Mouse (Mus musculus): ENCODE results near the gene Ipo4.
A peak's percentile ranks its signal among the peaks of the same experiment; 100 is the strongest.

Ipo4 gene

DNA sequence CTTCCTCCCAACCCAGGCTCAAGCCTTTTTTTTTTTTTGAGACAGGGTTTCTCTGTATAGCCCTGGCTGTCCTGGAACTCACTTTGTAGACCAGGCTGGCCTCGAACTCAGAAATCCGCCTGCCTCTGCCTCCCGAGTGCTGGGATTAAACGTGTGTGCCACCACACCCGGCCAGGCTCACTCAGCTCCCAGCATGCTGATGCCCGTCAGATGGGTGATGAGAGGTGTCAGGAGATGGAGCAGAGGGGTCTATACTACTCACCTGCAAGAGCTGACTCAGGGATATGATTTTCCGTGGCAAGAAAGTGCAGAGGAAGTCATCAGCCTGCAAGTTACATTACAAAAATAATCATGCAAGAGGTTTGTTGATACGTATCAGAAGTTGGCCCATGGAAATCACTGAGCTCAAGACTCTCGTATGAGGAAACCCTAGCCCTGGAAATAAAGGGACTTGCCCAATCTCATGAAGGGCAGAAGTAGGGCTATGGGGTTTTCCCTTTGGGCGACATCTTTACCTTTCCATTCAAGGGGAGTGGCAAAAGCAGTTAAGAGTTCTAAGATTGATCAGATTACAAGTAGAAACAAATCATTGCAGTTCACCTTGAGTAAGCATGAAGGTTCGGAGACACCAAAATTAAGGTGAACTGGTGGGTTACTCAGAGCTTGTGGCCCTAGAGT is 45.8 kb downstream of the Ipo4 start:
- no peak for DNase-seq (ENCODE audit: low spot score)

DNA sequence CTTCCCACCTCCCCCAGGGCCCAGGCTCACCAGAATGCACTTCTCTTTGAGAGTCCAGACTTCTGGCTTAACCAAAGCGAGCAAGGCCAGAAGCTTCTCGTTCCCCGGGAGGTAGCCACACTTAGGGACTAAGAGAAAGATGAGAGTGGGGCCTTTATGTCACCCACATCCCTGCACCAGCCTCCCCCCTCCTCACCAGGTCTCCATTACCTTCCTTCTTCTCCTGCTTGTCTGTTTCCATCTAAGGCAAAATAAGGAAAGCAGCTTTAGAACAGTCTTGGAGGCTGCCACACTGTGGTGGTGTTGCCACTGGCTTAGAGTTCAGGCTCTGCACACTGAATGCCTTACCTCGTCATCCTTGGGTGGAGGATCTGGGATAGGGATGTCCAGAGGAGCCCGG is 46.5 kb downstream of the Ipo4 start:
- DNase-seq (ENCODE audit: low spot score): no peak

- DNase-seq (ENCODE audit: low spot score): no peak
Measured at GRCm38 (mm10) chr14:55586149-55586548, 49.6 kb downstream of the Ipo4 start.

GRCm38 (mm10) chr14:55585566-55585960 is 50.2 kb downstream of the Ipo4 start:
- no peak for DNase-seq (ENCODE audit: low spot score)

- peak; percentile 49 for DNase-seq (ENCODE audit: low spot score)
Measured at GRCm38 (mm10) chr14:55584702-55585565, 50.8 kb downstream of the Ipo4 start, which contains the start of gene Emc9. Gene Emc9, minus strand, starts transcription at chr14:55585302.

DNA sequence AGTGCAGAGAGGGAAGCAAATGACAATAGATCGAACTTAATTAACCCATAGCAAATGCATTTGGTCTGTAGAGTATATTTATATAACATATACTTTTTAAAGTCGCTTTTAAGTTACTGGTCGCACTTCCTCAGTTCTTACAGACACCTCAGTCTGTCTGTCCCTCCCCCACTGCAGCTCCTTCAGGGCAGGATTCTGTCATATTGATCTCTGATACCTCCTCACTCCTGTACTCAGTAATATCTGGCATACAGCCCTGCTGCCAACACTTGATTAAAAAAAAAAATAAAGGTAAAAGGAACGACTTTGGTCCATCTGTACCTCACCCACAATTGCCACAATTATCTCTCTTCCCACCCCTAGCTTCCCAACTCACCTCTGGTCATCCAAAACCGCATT is 51.5 kb downstream of the Ipo4 start:
- no peak for DNase-seq (ENCODE audit: low spot score)

GRCm38 (mm10) chr14:55581981-55582681 is 53.6 kb downstream of the Ipo4 start:
- no peak for DNase-seq (ENCODE audit: low spot score)

DNA sequence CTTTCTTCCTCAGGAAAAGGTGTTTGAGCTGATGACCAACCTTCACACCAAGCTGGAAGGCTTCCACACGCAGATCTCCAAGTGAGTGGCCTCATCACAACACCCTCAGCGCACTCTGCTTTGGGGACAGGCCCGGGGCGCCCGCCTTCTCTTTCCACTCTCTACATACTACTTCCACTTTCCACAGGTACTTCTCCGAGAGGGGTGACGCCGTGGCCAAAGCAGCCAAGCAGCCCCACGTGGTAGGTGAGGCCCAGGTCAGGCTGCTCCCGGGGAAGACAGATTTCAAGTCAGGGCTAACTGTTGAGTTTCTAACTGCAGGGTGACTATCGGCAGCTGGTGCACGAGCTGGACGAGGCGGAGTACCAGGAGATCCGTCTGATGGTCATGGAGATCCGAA is 55.0 kb downstream of the Ipo4 start:
- no peak for DNase-seq (ENCODE audit: low spot score)

DNA sequence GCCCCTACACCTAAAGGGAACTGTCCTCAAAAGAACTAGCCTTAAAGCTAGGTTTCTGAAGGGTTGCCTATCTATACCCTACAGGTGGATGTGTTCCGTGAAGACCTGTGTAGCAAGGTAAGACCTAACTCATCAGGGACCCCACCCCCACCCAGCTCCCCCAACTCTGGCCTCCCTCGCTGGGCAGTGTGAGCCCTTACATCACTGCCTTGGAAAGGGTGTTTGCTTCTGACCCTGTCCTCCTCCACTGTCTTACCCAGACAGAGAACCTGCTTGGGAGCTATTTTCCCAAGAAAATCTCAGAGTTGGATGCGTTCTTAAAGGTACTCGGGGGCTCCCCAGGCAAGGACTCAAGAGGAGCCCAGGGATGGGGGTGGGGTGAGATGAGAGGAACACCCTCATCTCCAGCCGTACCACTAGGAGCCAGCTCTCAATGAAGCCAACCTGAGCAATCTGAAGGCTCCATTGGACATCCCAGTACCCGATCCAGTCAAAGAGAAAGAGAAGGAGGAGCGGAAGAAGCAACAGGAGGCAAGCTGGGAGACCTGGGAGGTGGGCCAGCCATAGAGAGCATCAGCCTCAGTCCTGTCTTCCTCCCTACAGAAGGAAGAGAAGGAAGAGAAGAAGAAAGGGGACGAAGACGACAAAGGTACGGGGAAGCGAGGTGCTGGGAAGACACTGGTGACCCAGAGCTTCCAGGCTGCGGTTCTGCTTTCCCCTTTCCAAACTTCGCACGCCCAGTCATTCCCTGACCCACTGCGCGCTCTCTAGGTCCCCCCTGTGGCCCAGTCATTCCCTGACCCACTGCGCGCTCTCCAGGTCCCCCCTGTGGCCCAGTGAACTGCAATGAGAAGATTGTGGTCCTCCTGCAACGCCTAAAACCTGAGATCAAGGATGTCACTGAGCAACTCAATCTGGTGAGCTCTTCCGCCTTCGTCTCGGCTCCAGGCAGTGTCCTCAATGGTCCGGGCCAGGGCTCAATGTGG is 56.0 kb downstream of the Ipo4 start:
- no peak for DNase-seq (ENCODE audit: low spot score)

DNA sequence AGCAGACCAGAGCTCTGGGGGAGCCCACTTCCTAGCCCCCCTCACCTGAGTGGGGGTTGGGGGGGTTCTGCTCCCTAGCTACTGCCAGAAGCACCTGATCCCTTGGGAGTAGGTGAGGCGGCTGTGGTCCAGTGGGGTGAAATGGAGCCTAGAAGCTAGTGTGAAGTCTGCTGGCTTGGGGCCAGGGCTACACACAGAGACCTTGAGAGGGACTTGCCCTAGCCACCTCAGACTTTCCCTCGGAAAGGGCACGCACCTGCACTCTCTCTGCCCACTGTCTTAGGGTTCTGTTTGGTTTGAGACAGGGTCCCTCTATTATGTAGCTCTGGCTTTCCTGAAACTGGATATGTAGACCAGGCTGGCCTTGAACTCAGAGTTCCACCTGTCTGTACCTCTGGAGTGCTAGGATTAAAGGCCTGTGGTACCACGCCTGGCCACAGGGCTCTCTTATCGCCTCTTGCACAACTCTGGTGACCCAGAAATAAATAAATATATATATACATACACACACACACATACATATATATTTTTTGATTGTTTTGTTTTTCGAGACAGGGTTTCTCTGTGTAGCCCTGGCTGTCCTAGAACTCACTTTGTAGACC is 57.0 kb downstream of the Ipo4 start:
- DNase-seq (ENCODE audit: low spot score): peak; percentile 31

DNA sequence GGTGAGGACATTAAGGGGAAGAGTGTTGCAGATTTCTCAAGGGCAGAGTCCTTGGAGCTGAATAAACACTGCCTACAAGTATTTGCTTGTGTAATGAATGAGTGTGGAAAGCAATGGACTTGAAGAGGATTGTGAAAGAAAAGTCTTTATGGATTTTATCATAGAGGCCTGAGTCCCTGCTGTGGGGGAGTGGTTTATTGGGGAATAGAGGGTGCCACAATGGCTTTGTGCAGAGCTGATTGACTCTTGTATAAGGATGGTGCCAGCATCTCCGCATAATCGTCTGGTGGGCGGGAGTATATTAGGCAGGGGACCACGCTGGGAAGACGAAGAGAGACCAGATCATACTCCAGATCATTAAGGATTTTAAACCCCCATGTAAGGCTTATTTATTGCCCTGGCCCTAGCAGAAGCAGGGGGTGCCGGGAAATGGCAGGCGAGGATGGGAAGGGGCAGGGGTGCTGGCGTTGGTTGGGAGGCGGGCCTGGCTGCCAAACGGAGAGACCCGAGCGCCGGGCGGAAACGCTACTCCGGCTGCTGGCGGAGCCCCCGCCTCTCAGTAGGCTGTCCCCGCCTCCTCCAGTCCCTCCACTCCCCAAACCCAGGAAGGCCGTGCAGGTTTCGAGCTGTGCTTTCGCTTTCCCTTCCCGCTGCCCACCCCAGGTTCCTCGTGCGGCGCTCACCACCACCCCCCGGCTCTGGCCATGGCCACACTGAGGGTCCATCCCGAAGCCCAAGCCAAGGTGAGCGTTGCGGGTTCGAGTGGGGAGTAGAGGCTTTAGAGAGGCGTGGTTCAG is 57.7 kb downstream of the Ipo4 start, which contains the start of gene Psme1:
Psme1 (plus strand) TSS at position 253 of the 797 bp plus-strand sequence.
- DNase-seq (ENCODE audit: low spot score): peak; percentile 52

DNA sequence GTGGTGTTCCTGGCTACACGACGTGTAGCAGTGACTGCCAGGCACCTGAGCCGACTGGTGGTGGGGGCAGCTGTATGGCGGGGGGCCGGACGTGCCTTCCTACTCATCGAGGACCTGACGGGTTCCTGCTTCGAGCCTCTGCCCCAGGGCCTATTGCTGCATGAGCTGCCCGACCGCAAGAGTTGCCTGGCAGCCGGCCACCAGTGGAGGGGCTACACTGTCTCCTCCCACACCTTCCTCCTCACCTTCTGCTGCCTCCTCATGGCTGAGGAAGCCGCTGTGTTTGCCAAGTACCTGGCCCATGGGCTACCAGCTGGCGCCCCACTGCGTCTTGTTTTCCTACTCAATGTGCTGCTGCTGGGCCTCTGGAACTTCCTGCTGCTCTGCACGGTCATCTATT is 59.4 kb downstream of the Ipo4 start:
- DNase-seq (ENCODE audit: low spot score): no peak

GRCm38 (mm10) chr14:55575711-55576110 is 60.0 kb downstream of the Ipo4 start:
- DNase-seq (ENCODE audit: low spot score): no peak

Measured in ovary, postnatal 10 days (tissue).